Mouse (Mus musculus) lung, postnatal 14 days (tissue): ENCODE measurements around the gene Fli1.

ENCODE experiments used
- DNase-seq: peaks from one replicate; pipeline ENCODE4 v3.0.0; 2021

Gene Fli1

GRCm38 (mm10) chr9:32542212-32543039, at the start of gene Fli1:
Gene Fli1 (minus strand): TSS chr9:32542861.
- DNase-seq = peak; percentile 27

- DNase-seq = peak; percentile 76
Measured at GRCm38 (mm10) chr9:32591732-32592582, 49.3 kb upstream of the Fli1 start.

GRCm38 (mm10) chr9:32590571-32590970, 47.9 kb upstream of the Fli1 start:
- no peak for DNase-seq

- DNase-seq = peak; percentile 92
Measured at GRCm38 (mm10) chr9:32589900-32590299, 47.2 kb upstream of the Fli1 start.

GRCm38 (mm10) chr9:32585357-32585756, 42.7 kb upstream of the Fli1 start:
- peak; percentile 48 for DNase-seq

GRCm38 (mm10) chr9:32583905-32584304, 41.2 kb upstream of the Fli1 start:
- DNase-seq = no peak

GRCm38 (mm10) chr9:32581851-32582573, 39.4 kb upstream of the Fli1 start:
- no peak for DNase-seq

GRCm38 (mm10) chr9:32578411-32578810, 35.8 kb upstream of the Fli1 start:
- no peak for DNase-seq

GRCm38 (mm10) chr9:32573638-32574037, 31.0 kb upstream of the Fli1 start:
- DNase-seq = no peak

GRCm38 (mm10) chr9:32571676-32572075, 29.0 kb upstream of the Fli1 start:
- no peak for DNase-seq

- no peak for DNase-seq
Measured at GRCm38 (mm10) chr9:32570547-32570946, 27.9 kb upstream of the Fli1 start.

GRCm38 (mm10) chr9:32569261-32569660, 26.6 kb upstream of the Fli1 start:
- no peak for DNase-seq

GRCm38 (mm10) chr9:32567603-32568002, 24.9 kb upstream of the Fli1 start:
- no peak for DNase-seq

GRCm38 (mm10) chr9:32565309-32565708, 22.6 kb upstream of the Fli1 start:
- DNase-seq = no peak

- DNase-seq = no peak
Measured at GRCm38 (mm10) chr9:32562837-32563236, 20.2 kb upstream of the Fli1 start.

GRCm38 (mm10) chr9:32562409-32562808, 19.7 kb upstream of the Fli1 start:
- peak; percentile 26 for DNase-seq

- DNase-seq = no peak
Measured at GRCm38 (mm10) chr9:32561190-32561890, 18.7 kb upstream of the Fli1 start.

- no peak for DNase-seq
Measured at GRCm38 (mm10) chr9:32559859-32560258, 17.2 kb upstream of the Fli1 start.

- DNase-seq = no peak
Measured at GRCm38 (mm10) chr9:32559454-32559853, 16.8 kb upstream of the Fli1 start.

- peak; percentile 44 for DNase-seq
Measured at GRCm38 (mm10) chr9:32556313-32556712, 13.7 kb upstream of the Fli1 start.

- DNase-seq = no peak
Measured at GRCm38 (mm10) chr9:32555279-32555678, 12.6 kb upstream of the Fli1 start.

GRCm38 (mm10) chr9:32550541-32550940, 7.9 kb upstream of the Fli1 start:
- DNase-seq = no peak
